Mouse (Mus musculus) limb, embryonic 12.5 days (tissue): Measurements from ENCODE around the gene Dynlt1c. TPM values are rescaled to one million over a fixed set of nuclear protein-coding genes. Genes with fewer than 3 reads are reported as not detected.
"Not testable (repeated sequence)": the region's sequence is repeated elsewhere in the genome, so short reads cannot be mapped to it uniquely, and the experiment has no call there.

Experiments used
- ATAC-seq: fragments of 200-750 bp; cut with Nextera tagmentation; 2 replicates; pipeline ENCODE4 v1.8.0; 2017; ENCODE audit warnings: low read depth, moderate TSS enrichment; ENCODE audit not compliant: insufficient number of reproducible peaks, insufficient read depth, low FRiP score, low TSS enrichment
- H3K27ac ChIP-seq: fragments of 300-500 bp; sonication (generic); 2 replicates; pipeline ENCODE4 v1.5.1; 2016; ENCODE audit warnings: mild to moderate bottlenecking, moderate library complexity
- H3K27me3 ChIP-seq: fragments of 300-500 bp; sonication (generic); 2 replicates; pipeline ENCODE4 v1.6.1; 2016; ENCODE audit warnings: mild to moderate bottlenecking, moderate library complexity
- H3K36me3 ChIP-seq: fragments of 300-500 bp; sonication (generic); 2 replicates; pipeline ENCODE4 v1.6.1; 2016; ENCODE audit warnings: mild to moderate bottlenecking, moderate library complexity
- H3K4me1 ChIP-seq: fragments of 300-500 bp; sonication (generic); replicated peaks from 2 replicates; pipeline ENCODE4 v1.6.1; 2016
- H3K4me2 ChIP-seq: fragments of 300-500 bp; sonication (generic); 2 replicates; pipeline ENCODE4 v1.6.1; 2016; ENCODE audit warnings: mild to moderate bottlenecking, moderate library complexity
- H3K4me3 ChIP-seq: fragments of 300-500 bp; sonication (generic); replicated peaks from 2 replicates; pipeline ENCODE4 v1.5.1; 2016; ENCODE audit warnings: mild to moderate bottlenecking
- H3K9ac ChIP-seq: fragments of 300-500 bp; sonication (generic); replicated peaks from 2 replicates; pipeline ENCODE4 v1.6.1; 2016; ENCODE audit warnings: mild to moderate bottlenecking, moderate library complexity
- H3K9me3 ChIP-seq: fragments of 300-500 bp; sonication (generic); 2 replicates; pipeline ENCODE4 v1.6.1; 2016; ENCODE audit warnings: mild to moderate bottlenecking, moderate library complexity
- WGBS: fragments of 180-500 bp; shearing (Covaris S2); methylation state at CpG from one replicate; pipeline ENCODE4 v1.1.7; 2016; 5-methylcytosine and 5-hydroxymethylcytosine counted together
- polyA plus RNA-seq: library from polyadenylated mRNA; unstranded; fragments of >200 nt; fragmentation: Nextera tagmentation; extraction: Ambion mirVana; gene quantifications from 2 replicates; pipeline ENCODE4 v1.2.1, GENCODE M21; 2016

Dynlt1c gene
- 56.5 and 62.0 TPM in 2 replicates for polyA plus RNA-seq

GRCm38 (mm10) chr17:6601204-6601911, at the start of gene Dynlt1c:
Gene Dynlt1c, plus strand, starts transcription at chr17:6601671.
- 19% methylated on average over 30 of the region's 40 CpGs for WGBS
- Histone ChIP-seq H3K4me2 (peak within 1 kb of the TSS; percentile 48), H3K4me3 (peak within 1 kb of the TSS; percentile 36)
- H3K36me3 ChIP-seq, H3K27me3 ChIP-seq, H3K9ac ChIP-seq, H3K4me1 ChIP-seq, H3K9me3 ChIP-seq, H3K27ac ChIP-seq: not testable (repeated sequence)
- peak; percentile 91 for ATAC-seq

- H3K36me3 ChIP-seq, H3K9ac ChIP-seq, H3K4me2 ChIP-seq, H3K27ac ChIP-seq, H3K27me3 ChIP-seq, H3K9me3 ChIP-seq, H3K4me3 ChIP-seq, H3K4me1 ChIP-seq: not testable (repeated sequence)
- no CpG with 5 or more reads among the region's 4 CpGs for WGBS
- peak; percentile 54; the same call in 1 of the 2 replicates for ATAC-seq
Measured at GRCm38 (mm10) chr17:6553798-6554197, 47.7 kb upstream of the Dynlt1c start.

DNA sequence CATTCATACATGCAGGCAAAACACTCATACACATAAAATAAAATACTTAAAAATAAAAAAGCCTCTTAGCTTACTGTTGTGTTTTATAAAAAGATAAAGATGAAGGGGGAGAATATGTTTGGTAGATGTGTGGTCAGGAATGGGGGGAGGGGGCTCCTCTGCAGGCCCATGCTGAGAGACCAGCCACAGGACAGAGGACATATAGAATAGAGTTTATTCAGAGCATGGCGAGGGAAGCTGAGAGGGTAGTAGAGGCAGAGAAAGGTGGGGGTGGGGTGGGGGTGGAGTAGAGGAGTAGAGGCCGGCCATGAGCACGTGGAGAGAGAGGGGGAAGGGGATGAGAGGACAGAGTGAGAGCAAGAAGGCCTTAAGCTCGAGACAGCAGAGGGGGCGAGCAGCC, 47.2 kb upstream of the Dynlt1c start:
- 0 out of 2 replicates have a peak, but pooled peaks have one; percentile 20 for ATAC-seq

DNA sequence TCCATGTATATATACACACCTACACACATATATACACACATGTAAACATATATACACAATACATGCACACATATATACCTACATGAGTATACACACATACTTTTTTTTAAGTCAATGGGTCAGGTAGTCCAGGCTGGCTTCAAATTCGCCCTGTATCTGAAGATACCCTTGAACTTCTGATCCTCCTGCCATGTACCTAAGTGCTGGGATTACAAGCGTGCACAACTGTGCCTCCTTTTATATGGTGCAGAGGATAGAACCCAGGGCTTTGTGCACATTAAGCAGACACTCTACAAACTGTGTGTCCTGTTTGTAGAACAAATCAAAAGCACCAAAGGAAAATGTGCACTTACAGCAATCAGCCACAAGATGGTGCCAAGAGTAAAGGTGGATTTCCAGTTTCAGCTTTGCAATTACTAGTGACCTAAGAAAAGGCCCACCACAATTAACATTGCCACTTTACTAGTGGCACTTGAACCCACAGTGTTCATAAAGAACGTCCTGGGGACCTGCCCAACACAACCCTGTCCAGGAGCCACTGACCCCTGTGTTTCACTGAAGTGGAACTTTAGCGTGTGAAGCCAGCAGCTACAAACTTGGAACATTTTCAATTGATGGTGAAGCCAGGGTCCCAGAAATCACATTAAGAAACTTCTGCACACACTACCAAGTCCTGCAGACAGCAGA, 41.9 kb upstream of the Dynlt1c start:
- ATAC-seq, result 0 out of 2 replicates have a peak, but pooled peaks have one; percentile 39
- not testable (repeated sequence) for H3K27ac ChIP-seq

More for the DNA sequence above, 47.2 kb upstream of the Dynlt1c start:
- not testable (repeated sequence) for H3K4me2 ChIP-seq, H3K4me3 ChIP-seq, H3K9ac ChIP-seq, H3K4me1 ChIP-seq, H3K9me3 ChIP-seq, H3K36me3 ChIP-seq, H3K27me3 ChIP-seq, H3K27ac ChIP-seq
- no CpG with 5 or more reads among the region's 5 CpGs for WGBS

GRCm38 (mm10) chr17:6564866-6565265, 36.6 kb upstream of the Dynlt1c start:
- H3K27me3 ChIP-seq, H3K9ac ChIP-seq, ATAC-seq, H3K4me3 ChIP-seq, H3K4me2 ChIP-seq, H3K9me3 ChIP-seq, H3K27ac ChIP-seq, H3K4me1 ChIP-seq, H3K36me3 ChIP-seq: not testable (repeated sequence)
- WGBS, result 85% methylated on average over 3 of the region's 3 CpGs

More for the DNA sequence above, 41.9 kb upstream of the Dynlt1c start:
- H3K4me2 ChIP-seq, H3K27me3 ChIP-seq, H3K9ac ChIP-seq, H3K4me3 ChIP-seq, H3K36me3 ChIP-seq, H3K4me1 ChIP-seq, H3K9me3 ChIP-seq: not testable (repeated sequence)
- no CpG with 5 or more reads among the region's 4 CpGs for WGBS

DNA sequence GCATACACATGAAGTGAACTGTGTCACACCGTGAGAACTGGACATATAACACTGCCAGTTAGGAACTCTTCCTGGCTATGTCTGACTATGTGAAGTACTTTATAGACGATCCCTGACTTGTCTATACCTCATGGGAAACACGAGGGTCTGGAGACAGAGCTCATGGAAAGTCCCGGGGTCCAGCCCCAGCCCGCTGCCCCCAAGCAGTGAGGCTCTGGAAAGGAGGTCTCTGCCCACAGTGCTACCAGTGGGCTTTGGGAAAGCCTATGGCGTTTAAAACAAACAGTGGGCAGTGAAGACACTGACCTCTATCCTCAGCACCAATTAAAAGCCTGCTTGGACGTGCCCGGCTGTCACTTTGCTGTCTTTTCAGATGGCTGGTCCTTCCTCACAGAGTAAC, 33.6 kb upstream of the Dynlt1c start:
- H3K27ac ChIP-seq, result not testable (repeated sequence)
- 76% methylated on average over 6 of the region's 8 CpGs for WGBS

GRCm38 (mm10) chr17:6571296-6571695, 30.2 kb upstream of the Dynlt1c start:
- H3K9ac ChIP-seq, H3K4me1 ChIP-seq, ATAC-seq, H3K9me3 ChIP-seq, H3K27me3 ChIP-seq, H3K27ac ChIP-seq, H3K4me3 ChIP-seq, H3K36me3 ChIP-seq, H3K4me2 ChIP-seq: not testable (repeated sequence)
- WGBS, result 90% methylated on average over 11 of the region's 11 CpGs

More for the DNA sequence above, 33.6 kb upstream of the Dynlt1c start:
- H3K36me3 ChIP-seq, H3K9me3 ChIP-seq, ATAC-seq, H3K9ac ChIP-seq, H3K4me2 ChIP-seq, H3K27me3 ChIP-seq, H3K4me1 ChIP-seq, H3K4me3 ChIP-seq: not testable (repeated sequence)

- not testable (repeated sequence) for H3K4me3 ChIP-seq, H3K4me2 ChIP-seq, ATAC-seq, H3K27ac ChIP-seq, H3K36me3 ChIP-seq, H3K27me3 ChIP-seq, H3K4me1 ChIP-seq, H3K9me3 ChIP-seq, H3K9ac ChIP-seq
- WGBS, result no CpG with 5 or more reads among the region's 1 CpGs
Measured at GRCm38 (mm10) chr17:6572202-6572601, 29.3 kb upstream of the Dynlt1c start.

DNA sequence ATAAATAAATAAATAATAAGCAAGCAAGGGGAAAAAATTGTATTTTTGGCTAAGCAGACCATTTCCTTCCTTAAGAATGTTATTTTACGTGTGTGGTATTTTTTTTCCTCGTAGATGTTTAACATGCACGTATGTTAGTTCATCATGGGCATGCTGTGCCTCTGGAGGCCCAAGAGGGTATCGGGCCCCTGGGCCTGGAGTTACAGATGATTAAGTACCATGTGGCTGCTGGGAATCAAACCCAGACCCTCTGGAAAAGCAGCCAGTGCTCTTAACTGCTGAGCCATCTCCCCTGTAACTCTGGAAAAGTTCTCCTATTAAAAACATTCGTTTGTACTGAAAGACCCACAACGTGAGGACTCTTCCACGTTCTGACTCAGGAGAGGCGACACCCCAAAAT, 26.1 kb upstream of the Dynlt1c start:
- H3K4me1 ChIP-seq, H3K9ac ChIP-seq, H3K9me3 ChIP-seq, H3K36me3 ChIP-seq, H3K4me2 ChIP-seq, H3K4me3 ChIP-seq, H3K27ac ChIP-seq, H3K27me3 ChIP-seq, ATAC-seq: not testable (repeated sequence)
- 86% methylated on average over 8 of the region's 8 CpGs for WGBS

DNA sequence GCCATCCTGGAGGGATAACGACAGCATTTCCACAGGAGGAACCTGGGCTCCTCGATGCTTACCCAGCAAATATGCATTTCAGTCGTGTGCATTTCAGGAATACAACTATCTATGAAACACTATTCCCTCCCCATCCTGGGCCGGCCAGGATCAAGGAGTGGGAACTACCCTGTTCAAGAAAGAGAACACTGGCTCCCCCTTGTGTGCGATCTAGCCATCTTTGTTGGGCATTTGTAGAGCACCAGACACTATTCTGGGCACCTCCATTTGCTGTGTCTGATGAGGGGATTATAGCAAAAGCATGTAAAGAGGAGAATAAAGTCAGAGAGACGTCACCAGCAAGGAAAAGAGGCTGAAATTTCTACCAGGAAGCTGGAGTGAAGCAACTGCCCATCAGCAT, 12.8 kb upstream of the Dynlt1c start:
- H3K27ac ChIP-seq, H3K27me3 ChIP-seq, H3K4me3 ChIP-seq, H3K4me1 ChIP-seq, H3K36me3 ChIP-seq, H3K9ac ChIP-seq, H3K4me2 ChIP-seq, ATAC-seq, H3K9me3 ChIP-seq: not testable (repeated sequence)
- no CpG with 5 or more reads among the region's 6 CpGs for WGBS

GRCm38 (mm10) chr17:6592109-6592508, 9.4 kb upstream of the Dynlt1c start:
- H3K4me2 ChIP-seq, H3K4me3 ChIP-seq, ATAC-seq, H3K27me3 ChIP-seq, H3K27ac ChIP-seq, H3K9ac ChIP-seq, H3K4me1 ChIP-seq, H3K9me3 ChIP-seq, H3K36me3 ChIP-seq: not testable (repeated sequence)
- 85% methylated on average over 2 of the region's 3 CpGs for WGBS

- 70% methylated on average over 3 of the region's 3 CpGs for WGBS
- not testable (repeated sequence) for H3K9ac ChIP-seq
Measured at GRCm38 (mm10) chr17:6593896-6594295, 7.6 kb upstream of the Dynlt1c start.

More at GRCm38 (mm10) chr17:6593896-6594295, 7.6 kb upstream of the Dynlt1c start:
- H3K4me1 ChIP-seq, H3K9me3 ChIP-seq, H3K36me3 ChIP-seq, H3K27me3 ChIP-seq, H3K4me2 ChIP-seq, ATAC-seq, H3K4me3 ChIP-seq, H3K27ac ChIP-seq: not testable (repeated sequence)
